Mouse (Mus musculus) myocyte (in vitro differentiated cells): Measurements from ENCODE around the gene Dkk1. TPM values are rescaled to one million over a fixed set of nuclear protein-coding genes. Genes with fewer than 3 reads are reported as not detected.
"Not testable (repeated sequence)": the region's sequence is repeated elsewhere in the genome, so short reads cannot be mapped to it uniquely, and the experiment has no call there.

Experiments
- H3K27me3 ChIP-seq: one replicate; pipeline ENCODE4 v1.6.1; 2011; ENCODE audit not compliant: control insufficient read depth, insufficient read depth, insufficient read length
- H3K36me3 ChIP-seq: one replicate; pipeline ENCODE4 v1.6.1; 2011; ENCODE audit not compliant: control insufficient read depth, insufficient read depth
- H3K4me2 ChIP-seq: one replicate; pipeline ENCODE4 v1.6.1; 2011; ENCODE audit warnings: low read depth, control low read depth
- H3K4me3 ChIP-seq: one replicate; pipeline ENCODE4 v1.5.1; 2011; ENCODE audit warnings: mild to moderate bottlenecking, control low read depth, moderate library complexity
- H3K79me2 ChIP-seq: one replicate; pipeline ENCODE4 v1.6.1; 2011; ENCODE audit not compliant: control insufficient read depth, insufficient read depth
- H3ac ChIP-seq: one replicate; pipeline ENCODE4 v1.6.1; 2011; ENCODE audit not compliant: control insufficient read depth, insufficient read length
- CEBPB ChIP-seq: IDR thresholded peaks from 2 replicates; pipeline ENCODE4 v1.6.1; 2011; ENCODE audit warnings: mild to moderate bottlenecking, moderate library complexity; ENCODE audit not compliant: poor library complexity, insufficient read depth, severe bottlenecking
- E2F4 ChIP-seq: IDR thresholded peaks from one replicate; pipeline ENCODE4 v1.6.1; 2011; ENCODE audit warnings: mild to moderate bottlenecking, control low read depth, moderate library complexity; ENCODE audit not compliant: insufficient read depth
- MAX ChIP-seq: IDR thresholded peaks from one replicate; pipeline ENCODE4 v1.6.1; 2011; ENCODE audit warnings: low read depth, mild to moderate bottlenecking, control low read depth
- MYOD1 ChIP-seq, 3 experiments: IDR thresholded peaks; one replicate each; pipeline ENCODE4 v1.6.1; 2011; ENCODE audit warnings: control low read depth in 2 of 3, low read depth in 2 of 3, mild to moderate bottlenecking in 2 of 3, moderate library complexity in 1 of 3; ENCODE audit not compliant: insufficient read length in 2 of 3, control insufficient read depth in 1 of 3
- MYOG ChIP-seq, 3 experiments: IDR thresholded peaks; one replicate each; pipeline ENCODE4 v1.6.1; 2011; ENCODE audit warnings: control low read depth in 2 of 3, low read depth in 2 of 3, mild to moderate bottlenecking in 2 of 3; ENCODE audit not compliant: insufficient read length in 2 of 3, control insufficient read depth in 1 of 3, insufficient read depth in 1 of 3
- POLR2A ChIP-seq: IDR thresholded peaks from one replicate; pipeline ENCODE4 v1.6.1; 2011; ENCODE audit warnings: low read depth, mild to moderate bottlenecking, control low read depth, moderate library complexity; ENCODE audit not compliant: insufficient read length
- POLR2AphosphoS2 ChIP-seq: IDR thresholded peaks from one replicate; pipeline ENCODE4 v1.6.1; 2011; ENCODE audit warnings: low read depth, control low read depth; ENCODE audit not compliant: insufficient read length
- REST ChIP-seq: IDR thresholded peaks from one replicate; pipeline ENCODE4 v1.6.1; 2011; ENCODE audit warnings: mild to moderate bottlenecking, control low read depth, moderate library complexity; ENCODE audit not compliant: insufficient read depth, insufficient read length
- SRF ChIP-seq: IDR thresholded peaks from one replicate; pipeline ENCODE4 v1.6.1; 2011; ENCODE audit warnings: low read depth; ENCODE audit not compliant: control insufficient read depth, insufficient read length
- TCF12 ChIP-seq: IDR thresholded peaks from one replicate; pipeline ENCODE4 v1.6.1; 2011; ENCODE audit warnings: mild to moderate bottlenecking, control low read depth; ENCODE audit not compliant: poor library complexity, insufficient read depth, severe bottlenecking
- TCF3 ChIP-seq: IDR thresholded peaks from one replicate; pipeline ENCODE4 v1.6.1; 2011; ENCODE audit warnings: low read depth, control low read depth; ENCODE audit not compliant: insufficient read length
- USF1 ChIP-seq: IDR thresholded peaks from one replicate; pipeline ENCODE4 v1.6.1; 2011; ENCODE audit warnings: low read depth, mild to moderate bottlenecking, control low read depth, moderate library complexity
- polyA plus RNA-seq: library from polyadenylated mRNA; unstranded; fragments of >200 nt; fragmentation: generic; extraction: Trizol; gene quantifications from one replicate; pipeline ENCODE4 v1.2.1, GENCODE M21; 2012; ENCODE audit warnings: missing spikeins

The Dkk1 gene
- polyA plus RNA-seq, 1 experiment: not detected

DNA sequence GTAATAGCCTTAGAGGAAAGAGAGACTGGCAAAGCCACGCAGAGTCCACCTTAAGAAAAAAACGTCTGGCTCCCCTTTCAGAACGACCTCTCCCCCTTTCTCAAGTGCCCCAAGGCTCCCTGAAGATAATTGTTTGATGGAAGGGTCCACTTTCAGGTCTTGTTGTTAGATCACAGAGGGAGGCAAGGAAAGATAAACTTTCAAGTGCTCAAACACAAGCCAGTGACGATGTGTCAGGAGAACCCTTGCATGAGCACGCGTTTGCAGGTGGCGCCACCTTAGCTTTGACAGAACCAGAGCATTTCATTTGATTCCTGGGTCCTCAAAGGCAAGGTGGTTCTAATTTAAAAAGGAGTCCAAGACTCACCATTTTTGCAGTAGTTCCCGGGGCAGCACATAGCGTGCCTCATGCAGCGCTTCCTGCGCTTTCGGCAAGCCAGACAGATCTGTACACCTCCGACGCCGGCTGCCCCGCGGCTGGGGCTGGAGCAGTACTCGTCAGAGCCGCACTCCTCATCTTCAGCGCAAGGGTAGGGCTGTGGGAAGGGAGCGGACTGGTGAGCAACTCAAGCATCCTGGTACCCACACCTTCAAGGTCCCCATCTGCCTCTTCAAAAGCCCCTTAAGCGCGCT lies 938 bp downstream of the Dkk1 start:
- no peak overlapping the region for H3ac ChIP-seq
- H3K27me3 ChIP-seq: peaks cover 36% of the 10 kb centered on the region
- no peaks in the 10 kb centered on the region for H3K36me3 ChIP-seq
- TF ChIP-seq TCF12 (no peak), USF1 (no peak), POLR2A (no peak), POLR2AphosphoS2 (no peak), E2F4 (no peak), CEBPB (no peak), TCF3 (no peak), MYOG (IDR thresholded peaks at IDR 0.05; ENCODE audit: control insufficient read depth in 1 of 3, insufficient read depth in 1 of 3, insufficient read length in 2 of 3, low read depth in 2 of 3) (no peak), MAX (no peak), MYOD1 (IDR thresholded peaks at IDR 0.05; ENCODE audit: control insufficient read depth in 1 of 3, insufficient read length in 2 of 3, low read depth in 2 of 3) (no peak), SRF (no peak), REST (no peak)
- no peak overlapping the region for H3K4me3 ChIP-seq
- H3K79me2 ChIP-seq: no peaks in the 10 kb centered on the region
- H3K4me2 ChIP-seq: no peak overlapping the region

DNA sequence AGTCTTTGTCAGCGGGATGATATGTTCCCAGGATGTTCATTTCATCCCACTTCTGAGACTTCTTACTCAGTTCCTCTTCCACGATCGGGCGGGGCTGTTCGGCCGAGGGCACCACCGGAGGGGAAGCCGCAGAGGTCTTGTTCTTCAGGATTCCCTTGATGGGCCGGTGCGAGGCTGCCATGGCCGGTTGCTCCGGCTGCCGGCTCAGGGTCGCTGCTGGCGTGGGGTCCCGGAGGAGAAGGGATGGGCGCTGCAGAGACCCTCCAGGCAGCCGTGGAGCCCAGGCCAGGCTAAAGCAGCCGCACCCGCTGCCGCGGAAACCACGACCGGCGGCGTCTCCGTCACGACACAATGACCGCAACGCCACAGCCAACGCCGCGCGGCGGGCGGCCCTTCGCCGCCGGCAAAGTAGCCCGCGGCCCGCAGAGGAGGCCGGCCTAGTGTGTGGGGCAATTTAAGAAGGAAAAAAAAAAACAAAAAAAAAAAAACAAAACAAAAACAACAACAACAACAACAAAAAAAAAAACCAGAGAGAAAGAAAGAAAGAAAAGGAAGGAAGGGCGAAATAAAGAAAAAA lies 10.0 kb downstream of the Dkk1 start:
- not testable (repeated sequence) for H3K4me2 ChIP-seq, H3ac ChIP-seq, H3K4me3 ChIP-seq, H3K36me3 ChIP-seq, H3K79me2 ChIP-seq, H3K27me3 ChIP-seq

DNA sequence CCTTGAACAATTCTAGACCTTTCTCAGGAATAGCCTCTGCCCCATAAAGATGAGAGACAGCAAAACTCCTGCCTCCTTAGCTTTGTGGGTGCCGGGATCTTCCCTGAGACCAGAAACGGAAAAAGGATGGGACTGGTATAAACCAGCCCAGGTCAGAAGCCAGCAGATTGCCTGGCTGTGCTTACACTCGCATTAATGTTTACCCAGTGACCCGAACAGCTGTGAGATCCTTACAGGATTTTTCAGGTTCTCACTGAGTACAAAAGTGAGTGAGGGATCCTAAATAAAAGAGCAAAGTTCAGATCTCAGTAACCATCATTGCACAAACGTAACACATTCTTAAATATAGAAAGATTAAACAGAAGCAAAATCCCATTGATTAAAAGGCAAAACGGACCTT lies 32.7 kb downstream of the Dkk1 start:
- H3K4me2 ChIP-seq: no peak overlapping the region
- no peak overlapping the region for H3ac ChIP-seq
- no peak overlapping the region for H3K4me3 ChIP-seq
- TF ChIP-seq CEBPB (no peak), E2F4 (no peak), TCF3 (no peak)
- H3K27me3 ChIP-seq: no peaks in the 10 kb centered on the region
- H3K36me3 ChIP-seq: no peaks in the 10 kb centered on the region
- no peaks in the 10 kb centered on the region for H3K79me2 ChIP-seq

DNA sequence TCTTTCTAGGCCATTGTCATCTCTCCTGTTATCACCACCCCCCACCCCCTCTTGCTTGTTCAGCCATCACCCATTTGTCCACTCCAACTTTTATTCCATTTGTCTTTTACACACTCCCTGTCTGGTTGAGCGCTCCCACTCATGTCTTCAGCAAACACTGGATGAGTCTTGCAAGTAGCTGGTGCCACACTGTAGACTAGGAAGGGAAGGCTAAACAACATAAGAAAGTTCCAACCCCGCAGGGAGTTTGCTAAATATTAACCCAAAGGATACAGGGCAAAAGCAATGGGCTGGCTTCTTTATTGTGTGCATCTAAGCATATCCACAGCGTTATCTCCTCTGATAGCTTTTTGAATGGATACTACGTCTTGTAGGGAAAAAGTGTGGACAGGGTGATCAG lies 39.0 kb downstream of the Dkk1 start:
- no peak overlapping the region for H3ac ChIP-seq
- H3K36me3 ChIP-seq: no peaks in the 10 kb centered on the region
- no peak for TF ChIP-seq POLR2AphosphoS2
- TF ChIP-seq REST: no peak
- no peak for TF ChIP-seq E2F4
- no peak for TF ChIP-seq TCF12
- TF ChIP-seq CEBPB: no peak
- TF ChIP-seq MAX: no peak
- no peak for TF ChIP-seq MYOD1 (IDR thresholded peaks at IDR 0.05; ENCODE audit: control insufficient read depth in 1 of 3, insufficient read length in 2 of 3, low read depth in 2 of 3)
- TF ChIP-seq MYOG (IDR thresholded peaks at IDR 0.05; ENCODE audit: control insufficient read depth in 1 of 3, insufficient read depth in 1 of 3, insufficient read length in 2 of 3, low read depth in 2 of 3): no peak
- no peak for TF ChIP-seq TCF3
- no peak for TF ChIP-seq SRF
- TF ChIP-seq POLR2A: no peak
- TF ChIP-seq USF1: no peak
- no peaks in the 10 kb centered on the region for H3K27me3 ChIP-seq
- H3K4me2 ChIP-seq: no peak overlapping the region
- H3K4me3 ChIP-seq: no peak overlapping the region
- H3K79me2 ChIP-seq: no peaks in the 10 kb centered on the region

DNA sequence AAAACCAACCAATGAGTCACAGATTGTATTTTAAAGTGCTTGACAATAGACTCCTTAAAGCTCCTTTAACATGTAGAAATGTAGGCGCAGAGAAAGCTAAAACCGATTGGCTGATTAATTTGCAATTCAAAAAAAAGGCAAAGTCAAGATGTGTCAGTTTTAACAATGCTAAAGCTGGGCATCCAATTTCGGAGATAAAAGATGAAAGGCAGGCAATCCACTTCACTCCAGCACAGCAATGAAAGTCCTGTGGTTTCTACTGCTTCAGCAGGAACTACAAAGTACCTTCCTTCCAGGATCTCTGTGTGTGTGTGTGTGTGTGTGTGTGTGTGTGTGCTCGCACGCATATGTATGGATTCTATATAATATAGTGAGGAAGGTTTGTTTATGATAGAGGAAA lies 44.0 kb downstream of the Dkk1 start:
- Histone ChIP-seq H3K4me3 (no peak overlapping the region), H3K36me3 (no peaks in the 10 kb centered on the region), H3K4me2 (no peak overlapping the region), H3K27me3 (no peaks in the 10 kb centered on the region), H3K79me2 (no peaks in the 10 kb centered on the region), H3ac (no peak overlapping the region)
- TF ChIP-seq SRF (no peak), MYOG (IDR thresholded peaks at IDR 0.05; ENCODE audit: control insufficient read depth in 1 of 3, insufficient read depth in 1 of 3, insufficient read length in 2 of 3, low read depth in 2 of 3) (no peak), USF1 (no peak), POLR2A (no peak), REST (no peak), MAX (no peak), TCF12 (no peak), POLR2AphosphoS2 (no peak), E2F4 (no peak), MYOD1 (IDR thresholded peaks at IDR 0.05; ENCODE audit: control insufficient read depth in 1 of 3, insufficient read length in 2 of 3, low read depth in 2 of 3) (no peak), TCF3 (no peak), CEBPB (no peak)
